Mouse (Mus musculus) adipocyte (in vitro differentiated cells): ENCODE measurements around the gene Fam216a.
"Not testable (repeated sequence)": the region's sequence is repeated elsewhere in the genome, so short reads cannot be mapped to it uniquely, and the experiment has no call there.

ENCODE experiments used
- DNase-seq: peaks from one replicate; pipeline ENCODE4 v3.0.0-alpha.2; 2016; ENCODE audit warnings: low spot score

Fam216a gene

DNA sequence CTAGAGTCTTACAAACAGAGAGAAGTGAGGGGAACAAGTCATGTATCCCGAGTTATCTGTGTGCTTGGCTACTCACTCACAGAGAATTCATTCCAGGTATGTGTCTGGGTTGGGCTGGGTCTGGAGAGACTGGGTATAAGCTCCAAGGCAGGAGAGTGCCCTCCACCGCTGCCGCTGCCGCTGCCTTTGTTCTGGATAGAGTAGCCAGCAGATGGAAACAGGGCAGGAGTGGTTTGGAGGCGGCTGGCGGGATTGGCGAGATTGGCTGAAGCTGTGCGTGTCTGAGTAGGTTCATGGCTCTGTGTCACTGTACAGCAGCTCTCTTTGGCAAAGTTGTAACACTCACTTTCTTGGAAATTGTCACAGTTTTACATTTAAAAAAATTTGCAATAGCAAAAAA lies 48.6 kb downstream of the Fam216a start:
- DNase-seq = no peak

DNA sequence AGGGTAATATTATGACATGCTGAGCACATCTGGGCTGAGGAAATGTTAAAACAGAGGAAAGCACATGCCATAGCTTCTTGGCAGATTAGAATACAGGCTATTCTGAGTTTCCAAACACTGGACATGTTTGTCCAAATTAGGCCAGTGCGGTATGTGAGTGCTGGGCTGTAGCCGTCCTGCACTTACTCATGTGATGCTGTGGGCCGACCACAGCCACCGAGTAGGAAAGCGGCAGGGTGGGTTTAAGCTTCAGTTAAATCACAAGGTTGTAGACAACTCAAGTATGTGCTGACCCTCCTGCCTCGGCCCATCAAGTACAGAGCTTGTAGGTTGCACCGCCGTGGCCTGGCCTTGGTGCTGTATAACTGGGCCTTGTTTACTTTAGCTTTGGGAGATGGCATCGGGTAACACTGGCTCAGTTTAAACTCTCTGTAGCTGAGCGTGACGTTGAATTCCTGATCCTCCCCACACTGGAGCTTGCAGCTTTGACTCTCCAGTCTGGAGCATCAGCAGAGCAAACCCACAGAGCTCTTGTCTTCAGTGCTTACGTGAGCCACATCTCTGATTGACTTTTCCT lies 51.9 kb downstream of the Fam216a start:
- no peak for DNase-seq

DNA sequence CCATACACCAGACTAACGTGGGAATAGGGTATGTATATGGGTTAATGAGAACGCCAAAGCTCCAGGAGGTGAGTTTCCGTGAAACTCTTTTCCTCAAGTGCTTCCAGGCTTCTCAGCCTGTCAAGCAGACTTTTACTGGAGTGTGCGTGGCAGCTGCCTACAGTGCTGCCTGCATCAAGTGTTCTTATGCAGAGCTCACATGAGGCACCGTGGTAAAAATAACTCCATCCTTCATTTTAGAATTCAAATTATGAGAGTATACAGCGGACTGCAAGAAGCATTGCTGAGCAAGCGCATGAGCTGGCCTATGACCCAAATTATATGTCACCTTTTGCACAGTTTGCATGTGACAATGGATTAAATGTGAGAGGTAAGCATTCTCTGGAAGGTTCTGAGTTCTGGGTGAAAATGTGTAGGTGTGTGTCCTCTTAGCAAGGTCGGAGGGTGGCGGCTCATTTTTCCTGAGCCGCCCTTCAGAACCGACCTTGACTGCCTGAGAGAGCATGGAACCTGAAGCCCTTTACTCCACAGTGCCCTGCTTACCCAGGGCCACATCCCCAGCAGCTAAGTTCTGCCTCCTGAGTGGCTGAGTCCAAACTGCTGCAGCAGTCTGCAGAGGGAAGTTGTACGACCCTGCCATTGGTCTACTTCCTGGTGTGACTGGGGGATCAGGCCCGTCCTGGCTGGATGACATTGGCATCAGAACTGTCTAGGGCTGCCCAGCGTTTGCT lies 52.5 kb downstream of the Fam216a start:
- peak; percentile 70 for DNase-seq

DNA sequence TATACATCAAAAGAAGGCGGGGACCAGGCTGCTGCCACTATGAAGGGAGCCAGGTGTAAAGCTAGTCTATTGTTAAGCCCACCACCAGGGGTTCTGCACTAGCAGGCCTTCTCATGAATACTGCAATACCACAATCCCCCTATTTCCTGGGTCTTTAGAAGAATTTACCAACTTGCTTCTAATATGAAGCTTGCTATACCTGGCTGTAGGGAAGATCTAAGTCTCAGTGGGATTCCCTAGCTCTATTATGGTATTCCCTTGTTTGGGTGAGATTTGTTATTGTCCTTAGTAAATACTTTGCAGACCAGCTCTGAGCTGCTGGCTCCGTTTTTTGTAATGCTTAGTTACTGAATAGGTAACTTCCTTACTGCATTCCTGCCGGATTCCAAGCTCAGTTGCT lies 53.2 kb downstream of the Fam216a start:
- not testable (repeated sequence) for DNase-seq

DNA sequence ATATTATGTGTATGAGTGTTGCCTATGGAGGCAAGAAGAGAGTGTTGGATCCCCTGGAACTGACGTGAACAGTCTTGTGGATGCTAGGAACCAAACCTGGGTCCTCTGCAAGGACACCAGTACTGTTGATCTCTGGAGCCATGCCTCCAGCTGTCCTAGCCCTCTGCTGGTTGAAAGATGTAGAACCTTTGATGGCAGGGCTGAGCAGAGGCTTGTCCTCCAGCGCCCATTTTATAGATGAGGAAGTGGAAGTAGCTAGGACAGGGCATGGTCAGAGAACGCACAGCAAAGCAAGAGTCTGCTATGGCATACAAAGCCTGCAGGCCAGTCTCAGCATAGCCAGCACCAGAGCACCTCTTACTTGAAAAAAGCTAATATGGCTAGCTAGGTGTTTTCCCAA lies 54.1 kb downstream of the Fam216a start:
- DNase-seq = peak; percentile 46

DNA sequence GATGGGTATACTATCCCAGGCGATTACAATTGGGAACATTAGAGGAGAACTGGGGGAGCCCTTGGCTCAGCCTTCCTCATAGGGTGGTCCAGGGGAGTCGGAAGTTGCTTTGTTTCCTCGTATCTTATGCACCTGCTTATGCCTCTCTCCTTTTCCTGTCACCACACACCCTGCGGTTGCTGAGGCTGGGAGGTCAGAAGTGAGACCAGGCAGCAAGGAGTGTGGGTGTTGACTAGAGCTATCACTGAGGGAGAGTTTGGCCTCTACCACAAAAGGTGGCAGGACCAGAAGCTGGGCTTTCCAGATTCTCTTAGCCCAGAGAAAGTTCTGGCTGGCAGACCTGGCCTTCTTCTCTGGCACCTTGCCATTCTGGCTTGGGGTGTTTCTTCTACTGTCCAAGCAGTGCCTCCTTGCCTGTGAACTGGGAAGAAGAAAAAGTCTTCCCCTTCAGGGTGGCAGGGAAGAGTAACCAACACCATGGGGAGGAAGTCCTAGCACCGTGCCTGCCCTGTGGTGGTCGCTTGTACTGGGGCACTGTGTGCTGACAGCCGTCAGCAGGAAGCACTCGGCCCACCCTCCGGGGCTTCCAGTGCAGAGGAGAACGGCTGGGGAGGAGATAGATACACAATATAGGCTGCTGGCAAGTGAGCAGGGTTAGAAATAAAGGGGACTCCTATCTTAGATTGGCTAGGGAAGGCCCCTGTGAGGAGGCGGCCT lies 54.7 kb downstream of the Fam216a start:
- peak; percentile 55 for DNase-seq

DNA sequence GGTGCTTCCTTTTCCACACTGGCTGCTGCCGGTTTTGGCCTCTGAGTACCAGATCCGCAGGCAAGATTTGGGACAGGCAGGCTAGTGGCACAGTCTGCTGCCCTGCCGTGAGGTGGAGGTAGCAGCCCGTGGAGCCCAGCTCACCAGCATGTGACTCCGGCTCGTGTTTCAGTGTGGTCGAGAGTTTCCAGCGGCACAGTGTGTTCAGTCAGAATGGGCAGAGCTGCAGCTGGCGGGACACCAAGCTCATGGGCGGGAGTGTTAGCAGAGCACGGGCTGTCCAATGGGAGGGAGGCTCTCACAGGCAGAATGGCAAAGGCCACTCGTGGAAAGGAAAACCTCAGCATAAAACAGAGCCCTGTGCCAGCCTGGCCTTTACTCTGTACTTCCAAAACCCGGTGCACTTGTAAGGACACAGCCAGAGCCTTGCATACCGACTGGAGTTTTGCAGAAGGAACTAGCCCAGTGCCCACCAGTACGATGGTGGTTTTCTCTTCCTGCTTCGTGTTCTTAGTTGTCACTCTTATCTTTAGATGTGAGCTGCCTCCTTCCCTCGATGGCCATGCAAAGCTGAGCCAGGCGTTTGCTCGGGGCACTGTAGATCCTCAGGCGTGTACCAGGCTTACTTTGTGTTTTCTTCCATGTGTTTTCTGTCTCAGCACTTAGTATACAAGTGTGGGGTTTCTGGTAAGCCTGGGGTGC lies 57.0 kb downstream of the Fam216a start:
- DNase-seq = peak; percentile 97
